Mouse (Mus musculus) T-helper 1 cell (primary cell): ENCODE data around the gene Sprr2a1.
"Not testable (repeated sequence)": the region's sequence is repeated elsewhere in the genome, so short reads cannot be mapped to it uniquely, and the experiment has no call there.

Source experiments
- in situ Hi-C: fragments of 300-600 bp; cut with MboI, MseI; formaldehyde crosslinking; loops from one replicate; pipeline ENCODE4 v1.15.1; 2025; ENCODE audit warnings: high pct_unique_total_duplicates

The Sprr2a1 gene

DNA sequence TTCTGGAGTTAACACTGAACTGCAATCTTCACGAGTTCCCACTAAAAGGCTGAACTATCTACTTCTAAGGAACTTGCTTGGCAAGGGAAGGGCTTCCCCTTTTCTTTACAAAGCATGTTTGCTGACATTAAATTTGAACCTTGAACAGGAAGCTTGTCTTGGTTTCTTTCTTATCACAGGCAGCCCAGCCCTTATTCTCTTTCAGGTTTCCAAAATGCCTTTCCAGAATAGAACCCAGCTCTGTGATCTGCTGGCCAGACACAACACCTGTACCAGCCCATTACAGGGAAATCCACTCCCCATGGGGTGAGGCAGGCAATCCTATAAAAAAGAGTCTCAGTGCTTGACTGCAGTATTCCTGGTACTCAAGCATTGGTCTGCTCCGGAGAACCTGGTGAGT lies at the start of gene Sprr2a1, which contains the start of gene Sprr2a2:
Gene Sprr2a1 (plus strand): TSS at position 231 of the 400 bp plus-strand sequence.
Gene Sprr2a2 (plus strand): TSS at position 352 of the 400 bp plus-strand sequence.
- in situ Hi-C loops: not testable (repeated sequence)

GRCm38 (mm10) chr3:92169847-92170246 lies 45.8 kb upstream of the Sprr2a1 start:
- in situ Hi-C loops: no loop called here

GRCm38 (mm10) chr3:92176880-92177279 lies 38.7 kb upstream of the Sprr2a1 start:
- in situ Hi-C loops: no loop called here

DNA sequence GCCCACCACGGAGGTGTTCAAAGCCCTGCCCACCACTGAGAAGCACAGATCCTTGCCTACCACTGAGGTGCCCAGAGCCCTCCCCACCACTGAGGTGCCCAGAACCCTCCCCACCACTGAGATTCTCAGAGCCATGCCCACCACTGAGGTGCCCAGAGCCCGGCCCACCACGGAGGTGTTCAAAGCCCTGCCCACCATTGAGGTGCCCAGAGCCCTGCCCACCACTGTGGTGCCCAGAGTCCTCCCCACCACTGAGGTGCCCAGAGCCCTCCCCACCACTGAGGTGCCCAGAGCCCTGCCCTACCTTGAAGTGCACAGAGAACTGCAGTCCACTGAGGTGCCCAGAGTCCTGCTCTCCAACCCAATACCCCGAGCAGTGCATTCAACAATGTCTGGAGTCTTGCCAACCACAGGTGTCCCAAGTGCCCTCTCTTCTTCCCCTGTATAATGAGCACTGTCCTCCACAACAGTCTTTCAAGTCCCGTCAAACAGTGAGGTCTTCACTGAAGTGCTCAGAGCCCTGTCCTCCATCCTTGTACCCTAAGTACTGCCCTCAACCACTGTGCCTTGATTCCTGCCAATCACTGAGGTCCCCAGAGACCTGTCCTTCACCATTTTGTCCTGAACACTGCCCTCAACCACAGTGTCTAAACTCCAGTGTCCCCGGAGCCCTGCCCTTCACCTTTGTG lies 19.9 kb upstream of the Sprr2a1 start:
- in situ Hi-C loops: no loop called here

DNA sequence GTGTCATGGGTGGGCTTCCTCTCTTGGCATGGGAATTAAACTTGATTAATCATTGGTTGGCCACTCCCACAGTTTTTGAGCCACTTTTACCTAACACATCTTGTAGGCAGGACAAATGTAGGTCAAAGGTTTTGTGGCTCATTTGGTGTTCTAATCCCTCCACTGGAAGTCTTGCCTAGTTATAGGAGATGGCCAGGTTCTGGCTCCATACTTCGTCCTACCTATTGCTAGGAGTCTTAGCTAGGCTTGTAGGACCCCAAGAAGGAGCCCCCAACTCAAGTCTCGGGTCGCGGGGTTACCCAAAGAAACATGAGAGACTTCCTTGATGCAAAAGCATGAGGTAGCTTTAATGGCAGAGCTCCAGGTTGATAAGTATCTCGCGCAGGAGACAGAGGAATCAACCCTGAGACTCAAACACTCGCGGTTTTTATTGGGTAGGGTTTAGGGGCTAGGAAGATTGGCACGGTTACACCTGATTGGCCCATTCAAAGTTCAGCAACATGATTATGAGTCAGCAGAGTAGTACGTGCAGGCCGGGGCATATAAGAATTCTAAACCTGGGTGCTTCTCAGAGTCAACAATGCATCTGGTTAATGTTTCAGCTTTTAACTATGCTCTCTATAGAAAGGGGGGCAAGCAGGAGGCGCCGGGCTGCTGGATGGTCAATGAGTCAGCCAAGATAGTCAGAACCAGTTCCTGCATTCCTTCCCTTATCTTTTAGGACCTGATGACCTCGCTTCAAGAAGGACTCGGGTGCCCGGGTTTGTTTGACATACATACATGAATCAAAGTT lies 4.3 kb upstream of the Sprr2a1 start:
- in situ Hi-C loops: loop anchor here (5.0 kb wide), 1 partner anchor 71 kb away; no protein-coding TSS in a partner anchor

- in situ Hi-C loops: loop anchor here (5.0 kb wide), 1 partner anchor 70 kb away; no protein-coding TSS in a partner anchor
Measured at GRCm38 (mm10) chr3:92212059-92212458, 3.5 kb upstream of the Sprr2a1 start.

- in situ Hi-C loops: loop anchor here (5.0 kb wide), 1 partner anchor 69 kb away; no protein-coding TSS in a partner anchor
Measured at GRCm38 (mm10) chr3:92213651-92214050, 1.9 kb upstream of the Sprr2a1 start.

DNA sequence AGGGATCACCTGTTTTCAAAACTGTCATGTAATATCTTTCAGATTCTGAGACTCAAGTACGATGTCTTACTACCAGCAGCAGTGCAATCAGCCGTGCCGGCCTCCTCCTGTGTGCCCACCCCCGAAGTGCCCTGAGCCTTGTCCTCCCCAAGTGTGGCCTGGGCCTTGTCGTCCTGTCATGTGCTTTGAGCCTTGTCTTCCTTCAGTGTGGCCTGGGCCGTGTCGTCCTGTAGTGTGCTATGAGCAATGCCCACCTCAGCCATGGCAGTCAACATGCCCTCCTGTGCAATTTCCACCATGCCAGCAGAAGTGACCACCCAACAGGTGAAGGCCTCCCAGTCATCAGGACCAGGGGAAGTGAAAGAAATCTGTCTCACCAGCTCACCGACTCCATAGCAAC lies 3.4 kb downstream of the Sprr2a1 start:
- in situ Hi-C loops: not testable (repeated sequence)

DNA sequence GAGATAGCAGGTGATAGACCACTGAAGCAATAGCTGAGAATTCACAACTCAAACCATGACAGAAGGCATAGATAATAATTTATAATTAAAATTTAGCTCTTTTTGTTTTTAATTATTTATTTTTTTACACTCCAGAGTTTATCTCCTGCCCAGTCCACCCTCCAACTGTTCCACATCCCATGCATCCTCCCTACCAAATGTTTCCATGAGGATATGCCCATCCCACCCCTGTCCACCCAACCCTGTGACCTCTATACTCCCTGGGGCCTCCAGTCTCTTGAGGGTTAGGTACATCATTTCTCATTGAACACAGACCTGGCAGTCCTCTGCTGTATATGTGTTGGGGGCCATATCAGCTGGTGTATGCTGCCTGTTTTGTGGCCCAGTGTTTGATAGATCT lies 8.1 kb downstream of the Sprr2a1 start:
- in situ Hi-C loops: not testable (repeated sequence)

- in situ Hi-C loops: not testable (repeated sequence)
Measured at GRCm38 (mm10) chr3:92227410-92227809, 11.8 kb downstream of the Sprr2a1 start.

- in situ Hi-C loops: loop anchor here (10.0 kb wide), 1 partner anchor 58 kb away; no protein-coding TSS in a partner anchor
Measured at GRCm38 (mm10) chr3:92236463-92237189, 21.0 kb downstream of the Sprr2a1 start.

GRCm38 (mm10) chr3:92238736-92239135 lies 23.1 kb downstream of the Sprr2a1 start:
- in situ Hi-C loops: loop anchor here (10.0 kb wide), 1 partner anchor 56 kb away; no protein-coding TSS in a partner anchor

DNA sequence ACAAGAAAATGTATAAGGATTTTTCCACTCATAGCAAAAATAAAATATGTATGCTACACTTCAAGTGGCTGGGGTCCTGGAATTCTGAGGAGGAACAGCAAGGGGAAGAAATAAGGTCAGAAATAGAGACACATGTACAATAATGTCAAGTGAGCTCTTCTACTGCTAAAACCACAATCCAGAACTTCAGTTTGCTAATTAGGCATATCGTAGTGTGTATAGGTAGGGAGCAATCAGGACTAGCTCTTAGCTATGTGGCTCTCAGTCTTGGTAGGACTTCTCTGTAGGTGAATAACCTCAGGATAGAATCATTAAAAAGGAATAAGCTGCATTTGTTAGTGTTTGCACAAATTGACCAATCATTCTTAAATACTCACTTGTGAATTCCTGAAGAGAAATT lies 23.6 kb downstream of the Sprr2a1 start:
- in situ Hi-C loops: loop anchor here (10.0 kb wide), 1 partner anchor 56 kb away; no protein-coding TSS in a partner anchor

DNA sequence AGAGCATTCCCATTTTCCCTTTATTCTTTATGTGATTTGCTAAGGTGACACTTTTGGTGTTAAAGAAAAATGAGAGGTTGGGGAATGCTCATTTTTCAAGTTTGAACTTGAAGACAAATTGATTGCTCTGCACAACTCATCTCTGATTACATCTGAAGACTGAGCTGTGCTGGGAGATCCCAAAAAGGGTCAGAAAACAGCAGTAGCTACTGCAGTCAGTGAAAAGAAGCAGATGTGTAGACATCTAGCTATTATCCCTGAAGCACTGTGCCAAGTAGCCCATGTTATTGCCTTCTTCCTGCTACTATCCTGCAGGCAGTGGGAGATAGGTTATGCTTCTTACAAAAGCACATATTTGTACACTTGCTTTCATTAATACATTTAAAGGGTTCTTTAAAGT lies 29.2 kb downstream of the Sprr2a1 start:
- in situ Hi-C loops: not testable (repeated sequence)

GRCm38 (mm10) chr3:92246245-92246644 lies 30.6 kb downstream of the Sprr2a1 start:
- in situ Hi-C loops: not testable (repeated sequence)

DNA sequence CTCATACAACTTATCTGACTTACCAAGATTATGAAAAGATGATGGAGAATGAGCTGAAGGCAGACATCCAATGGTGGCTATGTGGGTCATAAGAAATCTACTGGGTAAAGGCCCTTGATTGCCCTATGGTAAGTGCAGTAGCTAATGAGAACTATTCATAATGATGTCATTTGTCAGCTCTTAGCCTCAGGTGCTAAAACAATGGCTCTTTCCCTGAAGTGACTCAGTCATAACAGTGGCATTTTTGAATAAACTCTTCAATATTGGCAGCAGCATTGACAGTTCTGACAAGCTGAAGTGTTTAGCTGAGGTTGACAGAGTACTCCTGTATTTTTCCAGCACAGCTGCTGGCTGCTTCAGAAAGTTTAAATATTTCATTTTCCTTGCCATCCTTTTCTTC lies 32.9 kb downstream of the Sprr2a1 start:
- in situ Hi-C loops: not testable (repeated sequence)

DNA sequence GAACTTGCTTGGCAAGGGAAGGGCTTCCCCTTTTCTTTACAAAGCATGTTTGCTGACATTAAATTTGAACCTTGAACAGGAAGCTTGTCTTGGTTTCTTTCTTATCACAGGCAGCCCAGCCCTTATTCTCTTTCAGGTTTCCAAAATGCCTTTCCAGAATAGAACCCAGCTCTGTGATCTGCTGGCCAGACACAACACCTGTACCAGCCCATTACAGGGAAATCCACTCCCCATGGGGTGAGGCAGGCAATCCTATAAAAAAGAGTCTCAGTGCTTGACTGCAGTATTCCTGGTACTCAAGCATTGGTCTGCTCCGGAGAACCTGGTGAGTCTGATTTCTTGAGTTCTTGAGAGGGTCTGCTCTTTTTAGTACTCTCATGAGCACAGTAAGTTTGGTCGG lies 34.9 kb downstream of the Sprr2a1 start:
- in situ Hi-C loops: not testable (repeated sequence)

DNA sequence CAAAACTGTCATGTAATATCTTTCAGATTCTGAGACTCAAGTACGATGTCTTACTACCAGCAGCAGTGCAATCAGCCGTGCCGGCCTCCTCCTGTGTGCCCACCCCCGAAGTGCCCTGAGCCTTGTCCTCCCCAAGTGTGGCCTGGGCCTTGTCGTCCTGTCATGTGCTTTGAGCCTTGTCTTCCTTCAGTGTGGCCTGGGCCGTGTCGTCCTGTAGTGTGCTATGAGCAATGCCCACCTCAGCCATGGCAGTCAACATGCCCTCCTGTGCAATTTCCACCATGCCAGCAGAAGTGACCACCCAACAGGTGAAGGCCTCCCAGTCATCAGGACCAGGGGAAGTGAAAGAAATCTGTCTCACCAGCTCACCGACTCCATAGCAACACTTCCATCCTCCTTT lies 38.3 kb downstream of the Sprr2a1 start:
- in situ Hi-C loops: not testable (repeated sequence)

- in situ Hi-C loops: not testable (repeated sequence)
Measured at GRCm38 (mm10) chr3:92258526-92258925, 42.9 kb downstream of the Sprr2a1 start.

DNA sequence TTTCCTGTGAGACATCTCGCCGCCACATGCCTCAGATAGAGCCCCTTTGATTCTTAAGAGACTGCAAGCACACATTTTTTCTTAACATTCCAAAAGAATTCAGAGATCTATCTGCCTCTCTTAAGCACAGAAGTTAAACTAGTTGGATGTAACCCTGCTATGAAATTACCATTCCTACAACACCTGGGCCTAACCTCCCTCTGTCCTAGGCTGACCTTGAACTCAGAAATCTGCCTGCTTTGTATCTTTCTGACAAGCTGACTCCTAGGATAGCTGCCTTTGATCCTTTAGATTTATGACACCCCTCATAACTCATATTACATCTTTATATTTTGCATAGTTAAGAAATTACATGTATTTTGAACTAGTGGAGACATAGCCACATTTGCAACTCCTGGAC lies 47.9 kb downstream of the Sprr2a1 start:
- in situ Hi-C loops: loop anchor here (10.0 kb wide), 1 partner anchor 59 kb away; no protein-coding TSS in a partner anchor
